Mouse (Mus musculus) bone marrow, adult 2 months (tissue): ENCODE data around the gene Naa60.

ENCODE experiments used
- CTCF ChIP-seq: fragments of 200-500 bp; IDR thresholded peaks from 2 replicates; pipeline ENCODE4 v1.5.1; 2011; ENCODE audit warnings: low read length, control low read depth; ENCODE audit not compliant: control insufficient read depth, insufficient read depth
- POLR2A ChIP-seq: fragments of 200-500 bp; IDR thresholded peaks from 2 replicates; pipeline ENCODE4 v1.6.1; 2011; ENCODE audit warnings: low read depth, mild to moderate bottlenecking, control low read depth, low read length, borderline replicate concordance; ENCODE audit not compliant: control insufficient read depth

DNA sequence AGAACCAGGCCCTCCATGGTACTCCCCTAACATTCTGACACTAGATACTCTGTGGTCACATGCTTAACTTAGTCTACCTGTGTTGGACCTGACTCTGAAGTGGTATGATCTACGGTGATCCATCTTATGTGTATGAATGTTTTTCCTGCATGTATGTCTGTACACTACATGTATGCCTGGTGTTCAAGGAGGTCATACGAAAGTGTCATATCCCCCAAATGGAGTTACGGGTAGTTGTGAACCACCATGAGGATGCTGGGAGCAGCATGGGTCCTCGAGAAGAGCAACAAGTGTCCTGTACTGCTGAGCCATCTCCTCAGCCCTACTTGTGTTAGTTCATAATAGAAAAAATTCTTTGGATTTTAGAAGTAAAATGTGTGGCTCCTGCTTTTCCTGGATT is 4.2 kb downstream of the Naa60 start:
- no peak for TF ChIP-seq CTCF
- TF ChIP-seq POLR2A, result no peak
